Mouse (Mus musculus) spleen, embryonic (tissue): Measurements from ENCODE around the gene Ercc5.

Experiments used
- CTCF ChIA-PET: fragments of 350-600 bp; sonication (Branson Sonifier 250); formaldehyde crosslinking; loops from one replicate; lab custom pipeline; 2022; lab: Charles Lee

Ercc5 gene

GRCm38 (mm10) chr1:44147563-44148381, at the start of gene Ercc5:
Gene Ercc5, plus strand, starts transcription at chr1:44147744.
- CTCF ChIA-PET, result interaction anchor here (0.6 kb wide), 1 partner anchor 351 kb away, joined by 3 read pairs; no protein-coding TSS in a partner anchor

- CTCF ChIA-PET, result interaction anchor here (0.6 to 0.9 kb wide), 2 partner anchors 39 to 94 kb away, joined by 4 to 7 read pairs; no protein-coding TSS in a partner anchor
Measured at GRCm38 (mm10) chr1:44101448-44102225, 45.9 kb upstream of the Ercc5 start.

- CTCF ChIA-PET, result interaction anchor here (0.6 kb wide), 1 partner anchor 95 kb away, joined by 7 read pairs; no protein-coding TSS in a partner anchor
Measured at GRCm38 (mm10) chr1:44102259-44102717, 45.3 kb upstream of the Ercc5 start, which contains the start of gene Tex30. Gene Tex30, minus strand, starts transcription at chr1:44102441.

- CTCF ChIA-PET, result no interaction called here
Measured at GRCm38 (mm10) chr1:44102939-44103338, 44.6 kb upstream of the Ercc5 start.

- CTCF ChIA-PET, result interaction anchor here (0.5 to 0.6 kb wide), 2 partner anchors 50 to 108 kb away, joined by 3 to 6 read pairs; no protein-coding TSS in a partner anchor
Measured at GRCm38 (mm10) chr1:44117571-44117970, 30.0 kb upstream of the Ercc5 start.

GRCm38 (mm10) chr1:44118239-44119054, 29.1 kb upstream of the Ercc5 start, which contains the start of the genes Kdelc1 and Bivm:
Gene Kdelc1, minus strand, starts transcription at chr1:44118808.
Gene Bivm, plus strand, starts transcription at chr1:44118957.
- CTCF ChIA-PET, result no interaction called here

GRCm38 (mm10) chr1:44119201-44120073, 28.1 kb upstream of the Ercc5 start:
- CTCF ChIA-PET, result no interaction called here

GRCm38 (mm10) chr1:44120074-44120406, 27.5 kb upstream of the Ercc5 start:
- CTCF ChIA-PET, result no interaction called here

- CTCF ChIA-PET, result no interaction called here
Measured at GRCm38 (mm10) chr1:44122256-44122655, 25.3 kb upstream of the Ercc5 start.

- CTCF ChIA-PET, result no interaction called here
Measured at GRCm38 (mm10) chr1:44125590-44125989, 22.0 kb upstream of the Ercc5 start.

- CTCF ChIA-PET, result no interaction called here
Measured at GRCm38 (mm10) chr1:44129929-44130581, 17.5 kb upstream of the Ercc5 start.

GRCm38 (mm10) chr1:44140232-44140631, 7.3 kb upstream of the Ercc5 start:
- CTCF ChIA-PET, result interaction anchor here (1.0 kb wide), 1 partner anchor 39 kb away, joined by 4 read pairs; no protein-coding TSS in a partner anchor

GRCm38 (mm10) chr1:44142747-44143146, 4.8 kb upstream of the Ercc5 start:
- CTCF ChIA-PET, result no interaction called here

- CTCF ChIA-PET, result no interaction called here
Measured at GRCm38 (mm10) chr1:44148706-44149105, 1.2 kb downstream of the Ercc5 start.

- CTCF ChIA-PET, result no interaction called here
Measured at GRCm38 (mm10) chr1:44155287-44155686, 7.7 kb downstream of the Ercc5 start.

- CTCF ChIA-PET, result no interaction called here
Measured at GRCm38 (mm10) chr1:44158317-44158716, 10.8 kb downstream of the Ercc5 start.

- CTCF ChIA-PET, result interaction anchor here (0.7 kb wide), 1 partner anchor 61 kb away, joined by 3 read pairs; no protein-coding TSS in a partner anchor
Measured at GRCm38 (mm10) chr1:44161818-44162217, 14.3 kb downstream of the Ercc5 start.

- CTCF ChIA-PET, result no interaction called here
Measured at GRCm38 (mm10) chr1:44162389-44162788, 14.8 kb downstream of the Ercc5 start.

GRCm38 (mm10) chr1:44167859-44168383, 20.4 kb downstream of the Ercc5 start:
- CTCF ChIA-PET, result interaction anchor here (0.6 kb wide), 1 partner anchor 50 kb away, joined by 3 read pairs; no protein-coding TSS in a partner anchor
